Mouse (Mus musculus): ENCODE results near the gene Nqo2.

Gene Nqo2

GRCm38 (mm10) chr13:33995197-33995596 is 30.7 kb downstream of the Nqo2 start:
- DNase-seq (ENCODE audit: low spot score): peak; percentile 86

DNA sequence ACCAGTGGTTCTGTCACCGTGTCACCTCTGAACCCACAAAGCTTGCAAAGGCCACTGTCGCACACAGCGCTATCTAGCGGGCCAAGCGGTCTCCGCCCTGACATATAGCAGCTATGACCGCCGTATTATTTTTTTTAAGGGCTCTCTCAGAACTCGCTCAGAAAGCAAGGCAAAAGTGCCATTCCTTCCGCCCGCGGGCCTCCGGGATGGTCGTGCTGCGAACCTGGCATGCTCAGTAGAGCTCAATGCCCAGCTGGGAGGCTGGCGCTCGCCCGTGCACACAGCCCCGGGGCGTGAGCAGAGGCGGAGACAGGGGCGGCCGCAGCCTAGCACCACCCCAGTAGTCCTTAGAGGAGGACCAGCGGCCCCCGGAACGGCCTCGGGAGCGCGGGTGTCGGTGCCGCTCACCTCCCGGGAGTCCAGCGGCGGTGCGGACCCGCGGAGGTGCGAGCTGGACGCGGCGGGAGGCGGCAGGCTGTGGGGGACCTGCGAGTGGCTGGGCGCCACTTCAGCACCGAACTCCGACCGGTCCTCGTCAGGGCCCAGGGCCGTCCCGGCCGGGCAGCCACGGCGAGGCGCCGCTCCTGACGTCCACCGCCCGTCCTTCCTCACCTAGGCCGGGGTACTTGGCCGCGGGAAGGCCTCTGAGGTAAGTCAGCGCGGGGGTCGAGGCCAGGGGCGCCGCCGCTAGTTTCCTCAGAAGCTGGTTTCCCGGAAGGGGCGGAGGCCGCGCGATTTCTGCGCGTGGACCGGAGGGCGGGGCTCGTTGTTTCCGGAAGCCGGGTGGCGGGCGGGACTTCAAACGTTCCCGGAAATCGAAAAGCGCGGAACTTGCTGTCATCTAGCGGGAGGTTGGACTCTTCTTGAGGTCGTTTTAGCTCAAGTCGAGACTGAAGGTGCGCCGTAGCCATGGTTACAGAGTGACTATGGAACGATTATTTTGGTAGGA is 37.8 kb downstream of the Nqo2 start, which contains the start of the genes Ripk1 and Serpinb6a:
TSS of gene Ripk1 (plus strand) at position 306 of the 949 bp plus-strand sequence.
TSS of gene Serpinb6a (minus strand) at position 737 of the 949 bp plus-strand sequence.
- DNase-seq (ENCODE audit: low spot score): peak; percentile 83

GRCm38 (mm10) chr13:34003058-34003457 is 38.6 kb downstream of the Nqo2 start:
- DNase-seq (ENCODE audit: low spot score): no peak

DNA sequence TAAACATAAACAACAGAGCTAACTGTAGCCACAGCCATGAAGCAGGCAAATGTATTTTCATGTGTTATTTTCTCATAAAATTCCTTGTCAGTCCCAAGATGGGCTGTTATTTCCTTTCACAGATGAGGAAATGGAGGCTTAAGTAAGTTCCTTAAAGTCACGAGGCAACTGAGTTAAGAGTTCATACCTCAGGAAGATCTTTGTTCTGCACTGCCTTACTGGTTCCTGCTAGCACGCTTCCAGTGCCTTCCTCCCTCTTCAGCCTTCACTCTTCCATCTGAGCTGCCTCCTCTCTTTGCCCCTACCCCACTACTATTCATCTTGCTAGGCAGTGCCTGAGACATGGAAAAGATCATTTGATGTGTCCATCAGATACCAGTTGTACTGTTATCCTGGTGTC is 42.7 kb downstream of the Nqo2 start:
- no peak for DNase-seq (ENCODE audit: low spot score)

DNA sequence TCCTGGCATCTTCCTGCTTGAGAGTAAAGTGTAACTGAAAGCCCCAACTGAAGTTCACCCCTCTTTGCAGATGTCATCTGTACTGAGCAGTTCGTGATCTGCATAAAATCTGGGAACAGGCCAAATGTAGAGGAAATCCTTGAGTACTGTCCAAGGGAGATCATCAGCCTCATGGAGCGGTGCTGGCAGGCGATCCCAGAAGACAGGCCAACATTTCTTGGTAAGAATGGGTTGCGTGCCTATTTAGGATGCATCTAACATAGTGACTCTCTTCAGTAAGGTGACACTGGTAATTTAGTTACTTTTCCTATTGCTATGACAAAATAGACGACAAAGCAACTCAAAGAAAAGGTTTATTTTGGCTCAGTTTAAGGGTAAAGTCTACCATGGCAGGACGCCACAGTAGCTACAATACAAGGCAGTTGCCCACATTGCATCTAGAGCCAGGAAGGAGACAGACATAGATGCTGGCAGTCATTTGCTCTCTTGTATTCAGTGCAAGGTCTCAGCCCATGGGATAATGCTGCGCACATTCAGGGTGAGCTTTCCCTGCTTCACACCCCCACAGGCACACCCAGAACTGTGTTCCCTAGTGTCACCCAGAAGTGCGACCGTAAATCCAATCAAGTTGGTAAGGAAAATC is 52.6 kb downstream of the Nqo2 start:
- DNase-seq (ENCODE audit: low spot score): peak; percentile 60

GRCm38 (mm10) chr13:34018521-34018920 is 54.0 kb downstream of the Nqo2 start:
- DNase-seq (ENCODE audit: low spot score): no peak

DNA sequence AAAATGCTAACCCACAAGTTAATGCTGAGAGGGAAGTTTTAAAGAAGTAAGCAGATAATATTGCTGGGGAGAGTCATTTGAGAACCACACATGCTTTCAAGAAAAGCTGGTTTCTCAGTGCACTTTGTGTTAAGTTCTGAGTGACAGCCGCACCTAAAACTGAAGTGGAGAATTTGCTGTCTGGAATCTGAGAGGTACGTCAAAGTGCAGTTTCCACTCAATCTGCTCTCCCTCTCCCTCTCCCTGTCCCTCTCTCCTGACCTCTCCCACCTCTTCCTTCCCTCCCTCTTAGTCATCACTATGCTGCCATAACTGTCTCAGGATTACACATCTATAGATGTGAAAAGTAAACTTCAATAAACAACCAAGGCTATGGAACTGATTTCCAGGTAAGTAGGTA is 57.5 kb downstream of the Nqo2 start:
- no peak for DNase-seq (ENCODE audit: low spot score)

DNA sequence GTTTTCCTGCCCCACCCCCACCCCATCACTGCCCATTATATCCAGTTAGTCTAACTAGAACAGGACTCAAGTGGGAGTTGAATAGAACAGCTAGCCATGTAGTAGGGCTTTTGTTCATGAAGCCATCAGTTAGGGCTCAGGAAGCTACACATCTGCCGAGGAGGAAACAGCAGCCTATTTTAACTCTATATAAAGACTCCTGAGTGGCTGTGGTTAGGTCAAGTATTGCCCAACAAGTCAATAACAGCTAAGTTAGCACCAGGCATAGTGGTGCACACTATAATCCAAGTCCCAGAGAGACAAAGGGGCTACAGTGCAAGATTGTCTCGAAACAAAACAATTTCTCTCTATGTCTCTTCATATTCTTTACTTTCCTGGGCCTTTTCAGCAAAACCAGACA is 67.6 kb downstream of the Nqo2 start:
- no peak for DNase-seq (ENCODE audit: low spot score)

DNA sequence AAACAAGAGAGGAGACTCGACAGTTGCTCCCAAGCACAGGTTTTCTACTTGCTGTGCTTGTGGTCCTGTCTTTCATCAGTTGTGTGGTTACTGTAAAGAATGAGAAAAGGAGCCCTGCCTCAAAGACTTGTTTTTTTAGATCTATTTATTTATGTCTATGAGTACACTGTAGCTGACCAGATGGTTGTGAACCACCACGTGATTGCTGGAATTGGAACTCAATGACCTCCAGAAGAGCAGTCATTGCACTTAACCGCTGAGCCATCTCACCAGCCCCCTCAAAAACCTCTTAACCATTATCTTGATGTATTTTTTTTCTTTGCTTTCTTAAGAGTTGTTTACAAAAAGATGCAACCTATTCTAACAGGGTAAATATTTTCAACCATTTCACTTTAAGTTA is 70.9 kb downstream of the Nqo2 start:
- DNase-seq (ENCODE audit: low spot score): no peak

DNA sequence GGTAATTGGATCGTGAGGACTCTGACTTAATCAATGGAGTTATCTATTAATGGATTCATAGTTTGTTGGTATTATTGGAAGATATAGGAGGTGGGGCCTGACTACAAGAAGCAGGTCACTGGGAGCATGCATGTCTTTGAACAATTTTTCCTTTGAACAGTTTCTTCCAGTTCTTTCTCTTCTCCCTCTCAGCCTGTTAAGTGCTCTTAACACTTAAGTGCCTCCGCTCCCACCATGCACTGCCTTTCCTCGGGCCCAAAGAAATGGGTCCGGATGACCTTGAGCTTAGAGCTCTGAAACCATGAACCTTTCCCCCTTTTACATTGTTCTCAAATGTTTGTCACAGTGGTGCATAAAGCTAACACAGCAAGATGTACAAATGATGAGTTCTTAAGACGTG is 72.2 kb downstream of the Nqo2 start:
- DNase-seq (ENCODE audit: low spot score): no peak

DNA sequence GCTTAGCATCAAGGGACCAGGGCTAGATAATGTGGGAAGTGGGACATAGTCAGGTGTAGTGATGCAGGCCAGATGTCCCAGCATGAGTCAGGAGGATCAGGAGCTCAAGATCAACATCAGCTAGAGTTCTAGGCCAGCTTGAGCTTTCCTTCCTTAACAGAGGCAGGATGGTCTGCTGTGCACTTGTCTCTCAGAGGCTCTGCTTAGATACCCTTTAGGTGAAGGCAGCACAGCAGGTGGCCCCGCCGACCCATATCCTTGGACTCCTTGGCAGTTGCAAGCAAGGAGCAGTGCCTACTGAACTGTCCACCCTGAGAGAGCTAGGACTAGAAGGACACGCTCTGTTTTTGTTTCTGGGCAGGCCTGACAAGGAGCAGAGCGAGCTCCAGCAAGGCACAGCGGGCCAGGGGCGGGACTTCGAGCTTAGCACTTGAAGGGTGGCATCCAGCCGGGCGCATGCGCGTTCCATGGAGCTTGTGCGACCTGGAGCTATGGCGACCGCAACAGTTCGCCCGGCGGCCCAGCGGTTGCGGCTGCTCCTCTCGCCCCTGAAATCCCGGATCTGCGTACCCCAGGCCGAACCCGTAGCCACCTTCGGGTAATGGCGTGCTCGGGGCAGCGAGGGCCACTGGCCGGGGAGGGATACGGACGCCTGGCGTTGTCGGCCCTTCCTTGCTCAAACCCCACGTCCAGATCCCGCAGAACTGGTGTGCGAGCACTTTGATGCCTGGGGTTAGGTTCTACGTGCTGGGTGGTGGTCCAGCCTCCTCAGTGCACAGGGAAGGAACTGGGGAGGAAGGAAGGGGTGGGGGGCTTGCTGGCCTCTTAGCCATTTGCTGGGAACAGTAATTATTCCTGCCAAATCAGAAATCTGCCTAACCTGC is 72.9 kb downstream of the Nqo2 start, which contains the start of gene Bphl:
TSS of gene Bphl (plus strand) at position 426 of the 884 bp plus-strand sequence.
- DNase-seq (ENCODE audit: low spot score): peak; percentile 96

GRCm38 (mm10) chr13:34038056-34038432 is 73.6 kb downstream of the Nqo2 start:
- DNase-seq (ENCODE audit: low spot score): no peak

Data from adipocyte (in vitro differentiated cells).